Mouse (Mus musculus) left cerebral cortex, postnatal 14 days (tissue): ENCODE data around the gene Mup3. TPM values are rescaled to one million over a fixed set of nuclear protein-coding genes. Genes with fewer than 3 reads are reported as not detected.
"Not testable (repeated sequence)": the region's sequence is repeated elsewhere in the genome, so short reads cannot be mapped to it uniquely, and the experiment has no call there.

Experiments used
- DNase-seq, 2 experiments: peaks; one replicate each; pipeline ENCODE4 v3.0.0; 2021 to 2022; ENCODE audit warnings: low spot score in 2 of 2, mixed read lengths in 1 of 2
- intact Hi-C: fragments of 180-260 bp; cut with DNase I; formaldehyde crosslinking; loops from one replicate; pipeline ENCODE4 v1.15.1; 2025
- long read RNA-seq, 2 experiments: library from polyadenylated mRNA; stranded (forward); transcript quantifications; one replicate each; pipeline ENCODE4 v2.0.0; 2021
- total RNA-seq, 2 experiments: library from RNA; stranded (reverse); gene quantifications; 2 replicates each; pipeline ENCODE4 v1.2.3; 2021

Gene Mup3
- total RNA-seq = not detected
- long read RNA-seq, experiment 1 = 0 reads
- long read RNA-seq, experiment 2 = 0 reads

- intact Hi-C loops = no loop called here
- DNase-seq = no peak
These were observed at the start of gene Mup3 for GRCm38 (mm10) chr4:62087241-62087640. Mup3 (minus strand) TSS chr4:62087342.

- intact Hi-C loops = no loop called here
- DNase-seq = peak in 1 of 2 experiments; percentile 31
These were observed 46.6 kb upstream of the Mup3 start for GRCm38 (mm10) chr4:62133706-62134105.

- peak; percentile 52 to 55 for DNase-seq
- intact Hi-C loops = not testable (repeated sequence)
These were observed 16.2 kb upstream of the Mup3 start for GRCm38 (mm10) chr4:62103366-62103765.

GRCm38 (mm10) chr4:62087953-62088352 is 811 bp upstream of the Mup3 start:
- no peak for DNase-seq
- intact Hi-C loops = no loop called here

GRCm38 (mm10) chr4:62082755-62083154 is 4.4 kb downstream of the Mup3 start:
- intact Hi-C loops = no loop called here
- no peak for DNase-seq

GRCm38 (mm10) chr4:62075126-62075525 is 12.0 kb downstream of the Mup3 start:
- DNase-seq = no peak
- intact Hi-C loops = no loop called here

- DNase-seq, intact Hi-C loops: not testable (repeated sequence)
These were observed 32.4 kb downstream of the Mup3 start for GRCm38 (mm10) chr4:62054780-62055179.

- intact Hi-C loops = not testable (repeated sequence)
These were observed 33.1 kb downstream of the Mup3 start, which contains the start of gene Mup20 for GRCm38 (mm10) chr4:62054058-62054457. Mup20 (minus strand) TSS chr4:62054158.

More at GRCm38 (mm10) chr4:62054058-62054457, 33.1 kb downstream of the Mup3 start, which contains the start of gene Mup20:
- DNase-seq = not testable (repeated sequence)

Other genes with a start within 250 kb of the Mup3 start
- not detected for gene Mup20, start 33.2 kb downstream of the Mup3 start, total RNA-seq
- not detected for gene Mup21, start 63.5 kb upstream of the Mup3 start, total RNA-seq
- 10 to 100 TPM; 20.3 to 20.7 TPM for gene Zfp37, start 143.7 kb upstream of the Mup3 start, total RNA-seq
- 1 to 10 TPM; 7.1 to 9.8 TPM for gene Slc31a2, start 175.2 kb upstream of the Mup3 start, total RNA-seq